Mouse (Mus musculus) neural tube, embryonic 12.5 days (tissue): ENCODE results near the gene Ift172. TPM values are rescaled to one million over a fixed set of nuclear protein-coding genes. Genes with fewer than 3 reads are reported as not detected.

Experiments
- ATAC-seq: fragments of 200-750 bp; cut with Nextera tagmentation; 2 replicates; pipeline ENCODE4 v1.8.0; 2017; ENCODE audit warnings: low read depth, mild to moderate bottlenecking, moderate TSS enrichment, moderate library complexity; ENCODE audit not compliant: low FRiP score
- H3K27ac ChIP-seq: fragments of 300-500 bp; sonication (generic); 2 replicates; pipeline ENCODE4 v1.5.1; 2016
- H3K27me3 ChIP-seq: fragments of 300-500 bp; sonication (generic); replicated peaks from 2 replicates; pipeline ENCODE4 v1.6.1; 2016; ENCODE audit warnings: mild to moderate bottlenecking
- H3K36me3 ChIP-seq: fragments of 300-500 bp; sonication (generic); 2 replicates; pipeline ENCODE4 v1.6.1; 2016; ENCODE audit warnings: mild to moderate bottlenecking
- H3K4me1 ChIP-seq: fragments of 300-500 bp; sonication (generic); 2 replicates; pipeline ENCODE4 v1.6.1; 2016
- H3K4me2 ChIP-seq: fragments of 300-500 bp; sonication (generic); replicated peaks from 2 replicates; pipeline ENCODE4 v1.6.1; 2016; ENCODE audit warnings: mild to moderate bottlenecking
- H3K4me3 ChIP-seq: fragments of 300-500 bp; sonication (generic); 2 replicates; pipeline ENCODE4 v1.5.1; 2016
- H3K9ac ChIP-seq: fragments of 300-500 bp; sonication (generic); 2 replicates; pipeline ENCODE4 v1.6.1; 2016; ENCODE audit warnings: mild to moderate bottlenecking
- H3K9me3 ChIP-seq: fragments of 300-500 bp; sonication (generic); 2 replicates; pipeline ENCODE4 v1.6.1; 2016; ENCODE audit warnings: mild to moderate bottlenecking
- WGBS: fragments of 180-500 bp; shearing (Covaris S2); methylation state at CpG from one replicate; pipeline ENCODE4 v1.1.7; 2016; 5-methylcytosine and 5-hydroxymethylcytosine counted together
- polyA plus RNA-seq: library from polyadenylated mRNA; unstranded; fragments of >200 nt; fragmentation: Nextera tagmentation; extraction: Ambion mirVana; gene quantifications from 2 replicates; pipeline ENCODE4 v1.2.1, GENCODE M21; 2016

The Ift172 gene
- polyA plus RNA-seq, 1 experiment from 2014 or later = 41.2 TPM

DNA sequence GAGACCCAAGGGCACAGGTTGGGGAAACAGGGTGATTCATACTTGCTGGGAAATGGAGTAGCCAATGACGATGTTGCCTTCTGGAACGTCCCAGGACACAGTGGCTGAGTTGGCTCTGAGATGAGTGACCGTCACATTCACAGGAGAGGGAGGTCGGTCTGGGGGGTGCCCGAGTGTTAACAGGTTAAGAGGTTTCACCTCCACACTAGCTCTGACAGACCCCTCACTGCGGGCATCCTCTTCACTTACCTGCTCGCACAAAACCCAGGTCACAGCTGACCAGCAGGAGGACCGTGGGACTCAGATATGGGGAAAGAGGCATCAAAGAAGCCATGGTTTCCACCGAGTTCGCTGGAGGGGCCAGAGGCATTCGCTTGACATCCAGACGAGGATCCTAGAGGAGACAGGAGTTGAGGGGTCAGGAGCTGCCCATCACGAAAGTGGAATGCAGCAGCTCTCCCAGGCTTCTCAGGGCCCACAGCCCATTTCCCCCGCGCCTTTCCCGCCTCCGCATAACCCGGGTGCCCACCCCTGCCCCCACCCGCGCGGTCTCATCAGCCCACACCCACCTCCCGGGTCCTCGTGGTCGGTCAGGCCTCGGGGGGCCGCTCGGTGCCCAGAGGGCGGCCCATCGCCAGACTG lies 4.2 kb upstream of the Ift172 start:
- ATAC-seq = peak; percentile 10
- Histone ChIP-seq H3K27ac (peak overlapping the region; percentile 62; the same call in 1 of the 2 replicates), H3K9ac (peak overlapping the region; percentile 95), H3K4me1 (peaks cover 34% of the 10 kb centered on the region), H3K36me3 (peaks cover 15% of the 10 kb centered on the region), H3K4me3 (peak overlapping the region; percentile 87), H3K4me2 (peak overlapping the region; percentile 99), H3K27me3 (no peaks in the 10 kb centered on the region), H3K9me3 (no peaks in the 10 kb centered on the region)
- WGBS = 7% methylated on average over 29 of the region's 29 CpGs

DNA sequence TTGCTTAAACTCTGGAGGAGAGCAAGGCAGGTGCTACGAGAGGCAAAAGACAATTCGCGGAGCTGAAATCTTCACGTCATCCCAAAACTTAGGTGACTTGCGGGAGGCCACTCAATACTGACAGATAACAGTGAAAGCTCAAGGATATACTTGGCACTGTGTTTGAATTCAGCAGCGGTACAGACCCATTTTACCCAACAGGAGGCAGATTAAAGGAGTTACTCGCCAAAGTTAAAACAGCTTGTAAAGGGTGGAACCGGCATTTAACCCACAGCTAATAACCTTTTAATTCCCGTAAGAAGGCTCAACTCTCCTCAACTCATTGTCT lies 409 bp upstream of the Ift172 start:
- Histone ChIP-seq H3K4me1 (peaks cover 40% of the 10 kb centered on the region), H3K36me3 (peaks cover 21% of the 10 kb centered on the region), H3K27ac (peak overlapping the region; percentile 70; the same call in 1 of the 2 replicates), H3K27me3 (no peaks in the 10 kb centered on the region), H3K9me3 (no peaks in the 10 kb centered on the region), H3K4me2 (peak overlapping the region; percentile 82), H3K4me3 (peak overlapping the region; percentile 46), H3K9ac (peak overlapping the region; percentile 48; the same call in 1 of the 2 replicates)
- WGBS = 4% methylated on average over 9 of the region's 9 CpGs
- no peak for ATAC-seq

DNA sequence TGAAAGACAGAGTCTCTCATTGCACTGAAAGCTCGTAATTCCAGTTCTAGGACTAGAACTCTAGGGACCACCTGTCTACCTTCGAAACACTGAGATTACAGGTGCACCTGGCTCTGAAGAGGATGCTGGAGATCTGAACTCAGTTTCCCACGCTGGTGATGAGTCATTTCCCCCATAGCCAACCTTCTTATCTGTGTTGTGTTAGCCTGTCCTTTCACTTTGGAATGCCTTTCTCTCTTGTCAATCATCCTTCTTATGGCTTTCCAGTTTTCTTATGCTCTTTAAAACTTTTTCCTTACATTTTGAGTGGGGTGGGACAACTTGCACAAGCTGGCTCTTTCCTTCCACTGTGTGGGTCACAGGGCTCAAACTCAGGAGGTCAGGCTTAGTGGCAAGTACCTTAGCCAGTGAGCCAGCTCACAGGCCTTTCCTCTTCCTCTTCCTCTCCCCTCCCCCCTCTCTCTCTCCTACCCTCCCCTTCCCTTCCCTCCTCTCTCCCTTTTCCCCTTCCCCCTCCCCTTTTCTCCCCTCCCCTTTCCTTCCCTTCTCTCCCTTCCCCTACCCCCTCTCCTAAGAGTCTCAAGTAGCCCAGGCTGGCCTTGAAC lies 1.2 kb downstream of the Ift172 start:
- H3K4me1 ChIP-seq = peaks cover 31% of the 10 kb centered on the region
- no peak overlapping the region for H3K4me3 ChIP-seq
- ATAC-seq = no peak
- peak overlapping the region; percentile 82 for H3K4me2 ChIP-seq
- no peak overlapping the region for H3K27ac ChIP-seq
- H3K36me3 ChIP-seq = peaks cover 36% of the 10 kb centered on the region
- H3K27me3 ChIP-seq = no peaks in the 10 kb centered on the region
- H3K9ac ChIP-seq = no peak overlapping the region
- H3K9me3 ChIP-seq = no peaks in the 10 kb centered on the region
- 84% methylated on average over 3 of the region's 3 CpGs for WGBS

DNA sequence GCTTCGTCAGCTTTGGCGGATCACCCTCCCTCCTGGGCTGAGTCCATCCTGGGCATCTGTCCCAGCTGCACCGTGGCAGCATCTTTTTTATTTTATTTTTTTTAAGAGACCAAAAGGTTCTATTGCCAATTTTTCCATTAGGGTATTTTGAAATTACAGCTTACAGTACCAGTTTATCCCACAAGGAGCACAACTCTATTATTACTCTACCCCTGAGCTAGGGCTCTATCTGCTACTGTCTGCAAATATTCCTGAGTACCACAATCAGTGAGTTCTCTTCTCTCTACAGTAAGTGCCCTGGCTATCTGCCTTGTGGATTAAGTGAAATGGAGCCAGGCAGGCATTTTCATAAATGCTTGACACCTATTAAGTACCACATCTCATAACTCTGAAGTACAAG lies 2.3 kb downstream of the Ift172 start:
- Histone ChIP-seq H3K4me1 (peaks cover 20% of the 10 kb centered on the region), H3K27me3 (no peaks in the 10 kb centered on the region), H3K4me3 (no peak overlapping the region), H3K36me3 (peaks cover 39% of the 10 kb centered on the region), H3K9me3 (no peaks in the 10 kb centered on the region), H3K27ac (no peak overlapping the region), H3K9ac (no peak overlapping the region), H3K4me2 (no peak overlapping the region)
- 92% methylated on average over 3 of the region's 3 CpGs for WGBS
- ATAC-seq = no peak

DNA sequence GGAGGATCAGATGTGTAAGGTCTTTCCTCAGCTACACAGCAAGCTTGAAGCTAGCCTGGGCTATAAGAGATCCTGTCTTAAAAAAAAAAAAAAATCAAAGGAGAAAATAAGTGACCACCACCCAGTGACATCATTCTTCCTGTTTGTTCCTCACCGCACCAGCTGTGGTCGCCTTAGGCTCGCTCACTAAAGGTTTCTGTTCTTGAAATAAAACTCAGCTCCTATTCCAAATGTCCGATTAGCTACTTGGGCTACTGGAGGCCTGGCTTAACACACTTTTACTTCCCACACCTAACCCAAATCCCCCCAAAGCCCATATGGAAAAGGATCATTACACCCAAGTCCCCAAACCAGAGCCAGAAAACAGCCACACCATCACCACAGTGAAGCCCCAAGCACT lies 2.7 kb downstream of the Ift172 start:
- no peak overlapping the region for H3K27ac ChIP-seq
- H3K27me3 ChIP-seq = no peaks in the 10 kb centered on the region
- 87% methylated on average over 4 of the region's 4 CpGs for WGBS
- H3K4me1 ChIP-seq = peaks cover 18% of the 10 kb centered on the region
- no peak overlapping the region for H3K4me2 ChIP-seq
- H3K4me3 ChIP-seq = no peak overlapping the region
- ATAC-seq = no peak
- H3K9ac ChIP-seq = no peak overlapping the region
- peaks cover 39% of the 10 kb centered on the region for H3K36me3 ChIP-seq
- no peaks in the 10 kb centered on the region for H3K9me3 ChIP-seq

DNA sequence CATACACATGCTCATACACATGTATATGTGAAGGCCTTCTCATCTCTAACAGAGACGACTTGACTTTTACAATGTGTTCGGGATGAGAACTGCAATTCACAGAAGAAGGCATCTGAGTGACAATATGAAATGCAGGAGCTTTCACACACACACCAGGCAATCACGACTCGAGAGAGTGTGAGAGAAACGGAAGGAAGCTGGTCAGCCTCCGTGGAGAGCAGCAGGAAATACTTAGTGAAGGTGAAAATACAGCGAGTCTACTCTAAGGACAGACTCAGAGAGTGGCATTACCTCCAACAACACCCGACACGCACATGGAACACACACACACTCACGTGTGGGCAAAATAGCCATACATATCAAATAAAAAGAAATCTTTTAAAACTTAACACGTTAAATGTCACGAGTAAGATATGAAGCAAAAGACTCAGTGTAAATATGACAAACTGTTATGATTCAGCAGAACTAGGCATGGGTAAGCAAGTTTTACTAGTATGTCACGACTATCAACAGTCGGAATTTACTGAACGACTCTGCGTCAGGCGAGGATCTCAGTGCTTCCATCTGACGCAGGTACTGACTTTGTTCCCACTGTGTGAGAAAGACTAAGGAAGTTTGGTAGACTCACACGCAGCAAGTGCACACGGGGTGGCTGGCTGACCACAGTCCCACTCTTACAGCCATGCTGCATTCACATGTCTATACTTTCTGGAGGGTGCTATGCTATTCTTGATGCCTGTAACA lies 11.5 kb downstream of the Ift172 start:
- WGBS = 87% methylated on average over 20 of the region's 20 CpGs
- H3K9ac ChIP-seq = no peak overlapping the region
- H3K27ac ChIP-seq = no peak overlapping the region
- H3K4me2 ChIP-seq = no peak overlapping the region
- H3K4me1 ChIP-seq = no peaks in the 10 kb centered on the region
- no peaks in the 10 kb centered on the region for H3K27me3 ChIP-seq
- ATAC-seq = no peak
- H3K36me3 ChIP-seq = peaks cover 81% of the 10 kb centered on the region
- H3K9me3 ChIP-seq = no peaks in the 10 kb centered on the region
- H3K4me3 ChIP-seq = no peak overlapping the region

DNA sequence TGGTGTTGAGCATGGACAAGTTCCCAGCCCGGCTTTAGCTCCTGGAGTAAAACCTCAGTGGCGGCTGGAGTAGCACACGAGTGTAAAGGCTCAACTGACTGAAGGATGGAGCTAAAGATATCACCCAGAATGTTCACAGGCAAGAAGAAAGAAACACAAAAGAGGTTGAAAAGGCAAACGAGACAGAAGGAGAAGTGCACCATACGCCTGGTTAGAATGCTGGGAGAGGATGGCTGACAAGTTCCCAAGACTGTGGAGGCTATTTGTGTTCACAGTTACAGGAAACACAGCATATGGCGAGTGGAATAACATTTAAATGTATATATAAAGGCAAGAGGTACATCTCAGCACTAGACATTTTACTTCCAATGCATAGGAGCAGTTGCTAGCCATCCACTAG lies 17.9 kb downstream of the Ift172 start:
- no peak overlapping the region for H3K9ac ChIP-seq
- no peaks in the 10 kb centered on the region for H3K9me3 ChIP-seq
- 90% methylated on average over 6 of the region's 6 CpGs for WGBS
- no peak for ATAC-seq
- no peaks in the 10 kb centered on the region for H3K4me1 ChIP-seq
- H3K27me3 ChIP-seq = no peaks in the 10 kb centered on the region
- peaks cover 67% of the 10 kb centered on the region for H3K36me3 ChIP-seq
- no peak overlapping the region for H3K4me2 ChIP-seq
- H3K27ac ChIP-seq = no peak overlapping the region
- no peak overlapping the region for H3K4me3 ChIP-seq

DNA sequence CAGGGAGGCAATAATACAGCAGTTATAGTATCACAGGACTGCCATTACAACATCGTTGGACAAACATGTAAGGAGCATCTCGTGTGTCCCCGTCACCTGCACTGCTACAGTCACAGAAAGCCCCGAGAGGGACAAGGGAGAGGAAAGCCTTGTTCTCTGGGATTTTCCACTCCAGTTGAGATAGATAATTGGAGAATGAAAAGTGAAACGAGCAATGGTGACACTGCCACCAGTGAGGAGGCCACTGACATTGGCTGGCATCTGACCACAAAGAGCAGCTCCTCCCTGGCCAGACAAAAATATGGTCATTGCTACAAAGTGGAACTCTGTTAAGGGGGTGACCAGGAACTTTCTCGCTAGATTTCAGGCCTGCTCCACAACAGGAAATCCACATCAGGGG lies 23.2 kb downstream of the Ift172 start:
- no peak for ATAC-seq
- Histone ChIP-seq H3K36me3 (peaks cover 84% of the 10 kb centered on the region), H3K4me2 (no peak overlapping the region), H3K4me3 (no peak overlapping the region), H3K9ac (no peak overlapping the region), H3K27ac (no peak overlapping the region), H3K9me3 (no peaks in the 10 kb centered on the region), H3K4me1 (no peaks in the 10 kb centered on the region), H3K27me3 (no peaks in the 10 kb centered on the region)
- WGBS = 64% methylated on average over 6 of the region's 6 CpGs

DNA sequence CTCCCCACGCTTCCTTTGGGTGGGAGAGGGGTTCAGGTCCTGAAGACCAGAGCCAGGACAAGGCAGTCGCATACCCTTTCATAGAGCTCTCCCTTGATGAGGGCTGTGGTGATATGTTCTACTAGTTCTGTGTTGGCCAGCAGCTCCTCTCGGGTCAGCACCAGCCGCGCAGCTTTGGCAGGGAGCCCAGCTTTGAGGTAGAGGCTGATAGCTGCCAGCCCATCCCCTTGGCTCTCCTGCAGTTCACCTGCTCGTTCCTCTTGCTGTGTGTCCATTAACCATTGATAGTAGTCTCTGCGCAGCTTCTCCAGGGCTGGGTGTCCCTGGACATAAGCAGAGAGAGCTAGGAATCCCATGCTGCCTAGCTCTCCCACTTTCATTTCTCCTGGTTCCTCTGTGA lies 24.8 kb downstream of the Ift172 start:
- H3K27me3 ChIP-seq = no peaks in the 10 kb centered on the region
- H3K9ac ChIP-seq = no peak overlapping the region
- H3K4me1 ChIP-seq = no peaks in the 10 kb centered on the region
- ATAC-seq = no peak
- no peak overlapping the region for H3K27ac ChIP-seq
- no peak overlapping the region for H3K4me3 ChIP-seq
- H3K4me2 ChIP-seq = no peak overlapping the region
- no peaks in the 10 kb centered on the region for H3K9me3 ChIP-seq
- WGBS = 94% methylated on average over 7 of the region's 7 CpGs
- H3K36me3 ChIP-seq = peaks cover 88% of the 10 kb centered on the region

DNA sequence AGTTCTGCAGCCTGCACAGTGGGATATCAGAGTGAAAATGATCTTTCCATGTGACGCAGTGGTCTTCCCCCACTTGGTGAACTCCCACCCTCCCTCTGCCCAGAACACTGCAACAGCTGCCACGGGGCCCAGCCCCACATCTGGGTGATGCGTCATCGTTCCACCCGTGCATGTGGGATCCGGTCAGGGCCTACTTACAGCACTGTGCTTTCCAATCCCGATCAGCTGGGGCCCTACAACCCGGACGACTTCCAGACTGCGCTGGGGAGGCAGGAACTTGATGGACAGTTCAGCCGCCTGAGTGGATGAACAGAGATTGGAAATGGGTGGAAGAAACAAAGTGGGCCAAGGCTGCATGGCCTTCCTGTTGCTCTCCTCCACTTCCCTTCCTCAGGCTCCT lies 33.3 kb downstream of the Ift172 start:
- Histone ChIP-seq H3K4me3 (no peak overlapping the region), H3K9me3 (no peaks in the 10 kb centered on the region), H3K27ac (no peak overlapping the region), H3K4me1 (no peaks in the 10 kb centered on the region), H3K4me2 (no peak overlapping the region), H3K9ac (no peak overlapping the region), H3K36me3 (peaks cover 82% of the 10 kb centered on the region), H3K27me3 (no peaks in the 10 kb centered on the region)
- 90% methylated on average over 11 of the region's 11 CpGs for WGBS
- no peak for ATAC-seq

DNA sequence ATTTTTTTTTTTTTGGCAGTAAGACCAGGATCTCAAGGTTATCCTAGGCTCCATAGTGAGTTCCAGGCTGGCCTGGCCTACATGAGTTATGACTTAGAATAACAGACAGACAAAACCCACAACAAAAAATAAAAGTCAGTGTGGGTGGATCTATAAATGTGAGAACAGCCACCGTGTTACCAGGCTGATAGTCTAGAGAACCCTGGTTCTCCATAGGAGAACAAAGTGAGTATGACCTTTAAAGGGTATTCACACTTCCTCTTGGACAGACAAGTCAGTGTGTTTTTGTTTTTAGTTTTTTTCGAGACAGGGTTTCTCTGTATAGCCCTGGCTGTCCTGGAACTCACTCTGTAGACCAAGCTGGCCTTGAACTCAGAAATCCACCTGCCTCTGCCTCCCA lies 34.9 kb downstream of the Ift172 start:
- peaks cover 9% of the 10 kb centered on the region; the same call in 1 of the 2 replicates for H3K27me3 ChIP-seq
- H3K4me3 ChIP-seq = no peak overlapping the region
- no peak overlapping the region for H3K9ac ChIP-seq
- H3K4me2 ChIP-seq = no peak overlapping the region
- no peak for ATAC-seq
- H3K36me3 ChIP-seq = peaks cover 82% of the 10 kb centered on the region
- peaks cover 9% of the 10 kb centered on the region for H3K4me1 ChIP-seq
- no peak overlapping the region for H3K27ac ChIP-seq
- WGBS = 90% methylated on average over 2 of the region's 2 CpGs
- no peaks in the 10 kb centered on the region for H3K9me3 ChIP-seq

DNA sequence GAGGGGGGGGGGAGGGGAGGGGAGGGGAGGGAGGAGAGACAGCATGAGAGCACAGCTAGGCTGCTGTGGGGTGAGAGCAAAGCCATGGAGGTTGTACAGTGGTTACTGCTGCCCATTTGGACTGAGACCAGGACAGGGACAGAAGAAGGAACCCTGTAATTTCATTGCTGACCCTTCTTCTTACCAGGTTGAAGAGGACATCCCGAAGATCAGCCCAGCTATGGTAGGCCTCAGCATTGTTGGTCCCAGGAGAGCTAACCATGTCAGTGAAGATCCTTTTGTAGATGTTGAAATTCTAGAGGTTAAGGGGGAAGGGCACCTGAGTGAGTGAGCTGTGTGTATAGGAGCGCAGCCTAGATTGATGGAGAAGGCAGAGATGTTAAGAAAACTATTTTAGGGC lies 35.5 kb downstream of the Ift172 start:
- ATAC-seq = no peak
- Histone ChIP-seq H3K4me2 (no peak overlapping the region), H3K9me3 (no peaks in the 10 kb centered on the region), H3K27ac (no peak overlapping the region), H3K4me3 (no peak overlapping the region), H3K9ac (no peak overlapping the region), H3K4me1 (peaks cover 9% of the 10 kb centered on the region), H3K27me3 (peaks cover 9% of the 10 kb centered on the region; the same call in 1 of the 2 replicates), H3K36me3 (peaks cover 82% of the 10 kb centered on the region)
- 97% methylated on average over 2 of the region's 2 CpGs for WGBS
